Mouse (Mus musculus) E14TG2a.4 (cell line): ENCODE data around the gene Olfr1279.
"Not testable (repeated sequence)": the region's sequence is repeated elsewhere in the genome, so short reads cannot be mapped to it uniquely, and the experiment has no call there.

Source experiments
- H3K27me3 ChIP-seq: 2 replicates; pipeline ENCODE4 v1.6.1; 2014; ENCODE audit warnings: low read length, control low read depth; ENCODE audit not compliant: insufficient read depth
- H3K36me3 ChIP-seq: 2 replicates; pipeline ENCODE4 v1.6.1; 2014; ENCODE audit warnings: low read length, control low read depth; ENCODE audit not compliant: insufficient read depth
- H3K4me1 ChIP-seq: replicated peaks from 2 replicates; pipeline ENCODE4 v1.6.1; 2014; ENCODE audit warnings: low read depth, low read length, control low read depth
- H3K4me3 ChIP-seq: replicated peaks from 2 replicates; pipeline ENCODE4 v1.5.1; 2014; ENCODE audit warnings: mild to moderate bottlenecking, low read length
- H3K9me3 ChIP-seq: 2 replicates; pipeline ENCODE4 v1.6.1; 2014; ENCODE audit warnings: low read length, control low read depth
- CTCF ChIP-seq: conservative IDR thresholded peaks from 2 replicates; pipeline ENCODE4 v1.5.1; 2014; ENCODE audit warnings: low read length
- NANOG ChIP-seq: IDR thresholded peaks from 2 replicates; pipeline ENCODE4 v1.6.1; 2014; ENCODE audit warnings: borderline replicate concordance, low read length, mixed read lengths
- POU5F1 ChIP-seq: IDR thresholded peaks from 2 replicates; pipeline ENCODE4 v1.6.1; 2014; ENCODE audit warnings: low read length, borderline replicate concordance

Olfr1279 gene

DNA sequence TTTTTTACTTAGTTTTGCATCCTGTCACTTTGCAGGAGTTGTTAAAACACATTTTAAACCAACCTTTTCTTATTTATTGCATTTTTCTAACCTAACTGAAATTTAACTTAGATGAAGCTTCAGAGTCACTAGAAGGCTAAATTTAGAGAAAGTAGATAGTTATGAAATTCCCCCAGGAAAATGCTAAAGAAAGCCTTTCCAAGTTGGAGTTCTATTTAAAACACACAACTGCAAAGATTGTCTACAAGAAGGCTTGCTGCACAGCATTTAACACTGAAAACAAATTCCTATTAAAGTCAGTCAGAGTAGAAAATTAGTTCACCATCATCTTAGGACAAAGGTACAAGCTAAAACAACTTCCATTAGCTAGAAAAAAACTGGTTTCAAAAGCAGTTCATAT, at the start of gene Olfr1279:
TSS of gene Olfr1279 (plus strand) at position 262 of the 400 bp plus-strand sequence.
- no peaks in the 10 kb centered on the region for H3K4me1 ChIP-seq
- no peaks in the 10 kb centered on the region for H3K36me3 ChIP-seq
- H3K9me3 ChIP-seq, result no peaks in the 10 kb centered on the region
- H3K27me3 ChIP-seq, result no peaks in the 10 kb centered on the region
- TF ChIP-seq CTCF (no peak), NANOG (no peak), POU5F1 (no peak)
- no peak within 1 kb of the TSS for H3K4me3 ChIP-seq

DNA sequence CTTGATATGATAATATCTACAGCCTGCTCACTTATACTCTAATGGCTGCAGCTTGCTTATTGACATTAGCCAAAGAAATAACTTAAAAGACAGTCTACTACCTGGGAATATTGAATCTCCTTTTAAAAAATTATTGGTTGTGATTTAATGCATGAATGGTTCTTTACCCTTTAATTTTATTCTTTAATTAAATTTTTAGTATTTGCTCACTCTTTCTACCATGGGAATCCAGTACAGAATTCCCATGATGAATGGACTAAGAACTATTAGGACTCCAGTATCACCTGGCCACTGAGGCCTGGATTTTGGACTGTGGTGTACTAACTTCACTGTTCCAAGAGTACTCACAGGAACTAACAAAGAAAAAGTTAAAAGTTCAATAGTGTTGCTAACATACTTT, 46.2 kb upstream of the Olfr1279 start, which contains the start of gene Olfr1276:
TSS of gene Olfr1276 (plus strand) at position 301 of the 400 bp plus-strand sequence.
- H3K4me1 ChIP-seq, result no peaks in the 10 kb centered on the region
- H3K27me3 ChIP-seq, result no peaks in the 10 kb centered on the region
- no peaks in the 10 kb centered on the region for H3K36me3 ChIP-seq
- no peak for TF ChIP-seq NANOG
- TF ChIP-seq POU5F1, result no peak
- no peak for TF ChIP-seq CTCF
- peaks cover 2% of the 10 kb centered on the region; the same call in 1 of the 2 replicates for H3K9me3 ChIP-seq
- no peak within 1 kb of the TSS for H3K4me3 ChIP-seq

DNA sequence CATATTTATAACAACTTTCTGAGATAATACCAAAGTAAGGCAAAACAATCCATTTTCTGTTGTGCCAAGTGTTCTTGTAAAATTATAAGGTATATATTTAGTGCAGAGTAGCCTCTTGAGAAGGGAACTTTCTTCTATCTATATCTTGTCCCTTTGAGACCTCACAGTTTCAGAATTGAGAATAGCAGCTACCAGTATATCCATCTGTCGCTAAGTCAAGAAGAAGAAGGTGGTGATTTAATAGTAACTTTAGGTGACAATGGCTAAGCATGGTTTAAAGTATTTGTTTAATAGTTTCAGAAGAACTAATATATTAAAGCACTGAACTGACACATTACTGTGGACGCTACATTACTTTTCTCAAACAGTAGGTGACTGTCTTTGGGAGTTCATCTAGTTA, 26.4 kb upstream of the Olfr1279 start, which contains the start of gene Olfr1277:
TSS of gene Olfr1277 (minus strand) at position 101 of the 400 bp plus-strand sequence.
- H3K4me3 ChIP-seq, result no peak within 1 kb of the TSS
- H3K4me1 ChIP-seq, result no peaks in the 10 kb centered on the region
- H3K9me3 ChIP-seq, result peaks cover 6% of the 10 kb centered on the region
- H3K27me3 ChIP-seq, result no peaks in the 10 kb centered on the region
- TF ChIP-seq NANOG, result no peak
- TF ChIP-seq POU5F1, result no peak
- no peak for TF ChIP-seq CTCF
- no peaks in the 10 kb centered on the region for H3K36me3 ChIP-seq

DNA sequence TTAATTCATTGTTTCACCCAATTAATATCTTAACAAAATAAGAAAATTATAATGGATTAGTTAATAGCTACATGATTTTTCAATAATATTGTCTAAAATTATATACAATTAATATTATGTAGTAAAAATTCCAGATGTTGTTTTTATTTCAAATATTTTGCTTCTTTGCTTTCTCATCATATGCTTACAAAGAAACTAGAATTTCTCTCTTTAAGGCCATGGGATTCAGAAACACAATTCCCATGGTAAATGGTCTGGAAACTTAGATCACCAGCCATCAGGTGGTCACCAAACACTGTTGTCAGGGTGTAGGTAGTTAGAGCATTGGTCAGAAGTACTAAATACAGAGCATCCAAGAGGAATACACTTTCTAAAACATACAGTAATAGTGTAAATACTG, 10.6 kb upstream of the Olfr1279 start, which contains the start of gene Olfr1278:
TSS of gene Olfr1278 (plus strand) at position 301 of the 400 bp plus-strand sequence.
- Histone ChIP-seq H3K9me3 (no peaks in the 10 kb centered on the region), H3K4me1 (no peaks in the 10 kb centered on the region), H3K36me3 (no peaks in the 10 kb centered on the region), H3K4me3 (no peak within 1 kb of the TSS), H3K27me3 (no peaks in the 10 kb centered on the region)
- TF ChIP-seq CTCF, result no peak
- TF ChIP-seq POU5F1, result no peak
- TF ChIP-seq NANOG, result no peak

DNA sequence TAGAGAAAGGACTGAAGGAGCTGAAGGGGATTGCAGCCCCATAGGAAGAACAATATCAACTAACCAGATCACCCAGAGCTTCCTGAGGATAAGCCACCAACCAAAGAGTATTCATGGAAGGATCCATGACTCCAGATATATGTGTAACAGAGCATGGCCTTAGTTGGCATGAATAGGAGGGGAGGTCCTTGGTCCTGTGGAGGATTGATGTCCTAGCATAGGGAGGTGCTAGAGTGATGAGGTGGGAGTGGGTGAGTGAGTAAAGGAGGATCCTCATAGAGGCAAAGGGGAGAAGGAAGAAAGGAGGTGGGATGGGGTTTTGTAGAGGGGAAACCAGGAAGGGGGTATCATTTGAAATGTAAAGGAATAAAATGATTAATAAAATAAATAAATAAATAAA, 1.9 kb upstream of the Olfr1279 start:
- no peak overlapping the region for H3K4me3 ChIP-seq
- H3K36me3 ChIP-seq, result no peaks in the 10 kb centered on the region
- TF ChIP-seq POU5F1 (no peak), CTCF (no peak), NANOG (no peak)
- H3K4me1 ChIP-seq, result no peaks in the 10 kb centered on the region
- H3K27me3 ChIP-seq, result no peaks in the 10 kb centered on the region
- H3K9me3 ChIP-seq, result no peaks in the 10 kb centered on the region

DNA sequence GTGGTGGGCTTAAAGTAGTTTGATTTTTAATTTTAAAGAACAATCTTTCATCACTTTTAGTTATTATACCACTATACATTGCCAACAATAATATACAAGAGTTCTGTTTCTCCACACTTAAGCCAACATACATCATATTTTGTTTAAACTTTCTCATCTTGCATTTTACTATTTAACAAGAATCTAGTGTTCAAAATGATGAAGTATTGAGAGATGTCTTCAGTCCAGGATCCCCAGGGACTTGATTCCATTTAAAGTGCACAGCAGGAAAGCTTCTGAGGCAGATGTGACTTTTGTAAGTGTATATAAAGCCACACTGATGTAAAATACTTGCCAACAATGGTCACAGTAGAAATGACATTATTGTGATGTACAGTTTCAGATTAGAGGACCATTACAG, 13.3 kb downstream of the Olfr1279 start, which contains the start of gene Olfr1280:
TSS of gene Olfr1280 (plus strand) at position 301 of the 400 bp plus-strand sequence.
- no peak for TF ChIP-seq NANOG
- no peak for TF ChIP-seq POU5F1
- TF ChIP-seq CTCF, result no peak
- no peaks in the 10 kb centered on the region for H3K9me3 ChIP-seq
- H3K4me3 ChIP-seq, result no peak within 1 kb of the TSS
- H3K36me3 ChIP-seq, result no peaks in the 10 kb centered on the region
- no peaks in the 10 kb centered on the region for H3K27me3 ChIP-seq
- no peaks in the 10 kb centered on the region for H3K4me1 ChIP-seq

DNA sequence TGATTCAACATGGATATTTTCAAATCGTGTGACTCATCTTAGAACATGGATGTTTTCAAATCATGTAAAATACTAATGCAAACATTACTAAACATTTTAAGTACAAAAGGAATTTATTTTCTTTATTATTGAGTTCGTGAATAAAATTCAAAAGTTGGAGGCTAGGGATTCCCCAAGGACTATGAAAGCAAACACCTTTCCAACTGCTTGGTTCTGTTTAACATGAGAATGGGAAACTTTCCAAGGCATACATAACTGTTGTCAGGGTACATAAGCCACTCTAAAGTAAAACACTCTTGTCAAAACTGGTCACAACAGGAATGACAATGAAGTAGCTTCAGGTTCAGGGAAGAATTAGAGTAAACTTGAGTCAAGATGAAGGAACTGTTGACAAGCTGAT, 25.8 kb downstream of the Olfr1279 start, which contains the start of gene Olfr1281:
TSS of gene Olfr1281 (plus strand) at position 301 of the 400 bp plus-strand sequence.
- TF ChIP-seq NANOG, result no peak
- no peak for TF ChIP-seq CTCF
- TF ChIP-seq POU5F1, result no peak
- Histone ChIP-seq H3K9me3 (no peaks in the 10 kb centered on the region), H3K4me3 (no peak within 1 kb of the TSS), H3K36me3 (no peaks in the 10 kb centered on the region), H3K27me3 (no peaks in the 10 kb centered on the region), H3K4me1 (no peaks in the 10 kb centered on the region)

DNA sequence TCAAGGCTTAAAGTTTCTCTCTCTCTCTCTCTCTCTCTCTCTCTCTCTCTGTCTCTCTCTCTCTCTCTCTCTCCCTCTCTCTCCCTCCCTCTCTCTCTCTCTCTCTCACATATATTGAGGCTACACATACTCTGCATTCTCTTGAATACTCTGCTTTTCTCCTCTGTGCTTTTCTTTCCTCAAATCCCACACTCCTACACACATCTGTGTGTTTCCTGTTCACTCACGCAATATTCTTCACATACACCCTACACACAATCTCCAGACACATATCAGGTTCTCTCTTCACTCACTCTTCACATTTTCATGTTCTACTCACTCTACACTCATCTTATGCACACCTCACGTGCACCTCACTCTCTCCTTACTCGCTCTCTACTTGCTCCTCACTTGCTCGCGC, 33.3 kb downstream of the Olfr1279 start:
- H3K4me3 ChIP-seq, H3K4me1 ChIP-seq, H3K36me3 ChIP-seq, H3K27me3 ChIP-seq, H3K9me3 ChIP-seq: not testable (repeated sequence)

DNA sequence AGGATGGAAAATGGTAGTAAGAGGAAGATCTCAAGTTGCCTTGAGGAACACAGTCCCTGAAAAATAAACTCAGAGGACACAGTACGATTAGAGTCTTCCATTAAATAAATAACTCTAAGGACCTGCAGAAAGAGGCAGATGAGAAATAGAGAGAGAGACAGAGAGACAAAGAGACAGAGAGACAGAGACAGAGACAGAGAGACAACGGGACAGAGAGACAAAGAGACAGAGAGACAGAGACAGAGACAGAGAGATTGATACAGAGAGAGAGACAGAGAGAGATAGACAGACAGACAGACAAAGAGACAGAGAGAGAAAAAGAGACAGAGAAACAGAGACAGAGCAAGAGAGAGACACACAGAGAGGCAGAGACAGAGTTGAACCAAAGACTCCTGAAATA, 35.5 kb downstream of the Olfr1279 start, which contains the start of gene Olfr1282:
TSS of gene Olfr1282 (minus strand) at position 101 of the 400 bp plus-strand sequence.
- Histone ChIP-seq H3K4me1 (no peaks in the 10 kb centered on the region), H3K4me3 (no peak within 1 kb of the TSS), H3K27me3 (no peaks in the 10 kb centered on the region), H3K36me3 (no peaks in the 10 kb centered on the region), H3K9me3 (no peaks in the 10 kb centered on the region)
- TF ChIP-seq POU5F1 (no peak), NANOG (no peak), CTCF (no peak)
